Mouse (Mus musculus) right cerebral cortex, postnatal 36 days (tissue): ENCODE data around the gene Mxd4.

Experiments used
- DNase-seq, 2 experiments: peaks; one replicate each; pipeline ENCODE4 v3.0.0; 2022; ENCODE audit warnings: low spot score in 2 of 2, mixed read lengths in 1 of 2

Mxd4 gene

DNA sequence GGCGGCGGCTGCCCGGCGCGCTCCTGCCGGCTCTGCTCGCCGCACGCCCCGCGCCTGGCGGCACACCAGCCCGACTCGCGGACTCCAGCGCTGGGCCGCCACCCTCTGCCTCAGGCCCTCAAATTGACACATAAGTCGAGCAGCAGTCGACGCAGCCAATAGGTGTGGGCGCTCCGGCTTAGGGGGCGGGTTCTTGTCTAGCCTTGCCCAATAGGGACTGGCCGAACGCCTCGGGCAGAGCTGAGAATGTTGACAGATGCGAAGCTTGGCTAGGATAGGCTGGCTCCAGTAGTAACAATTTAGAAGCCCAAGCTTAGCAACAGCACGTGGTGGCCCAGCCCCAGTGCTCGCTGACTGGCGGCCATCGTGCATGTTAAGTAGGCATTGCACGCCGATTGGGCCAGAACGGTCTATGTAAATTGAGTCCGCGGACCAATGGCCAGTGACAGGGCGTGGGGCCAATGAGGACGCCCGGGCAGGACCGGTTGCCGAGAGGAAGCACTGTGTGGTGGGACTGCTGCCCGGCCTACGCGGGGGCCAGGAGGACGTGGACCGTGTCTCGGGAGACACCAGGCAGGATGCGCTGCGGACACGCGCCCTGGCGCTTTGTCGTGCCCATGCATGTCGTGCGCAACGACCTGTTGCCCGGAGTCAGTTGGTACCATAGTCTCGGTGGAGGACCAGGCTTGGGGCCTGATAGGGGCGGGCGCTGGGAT, at the start of gene Mxd4:
Gene Mxd4 (minus strand): TSS at position 120 of the 716 bp plus-strand sequence.
- DNase-seq: peak; percentile 100

GRCm38 (mm10) chr5:34235898-34236420, 48.4 kb upstream of the Mxd4 start:
- DNase-seq: no peak

DNA sequence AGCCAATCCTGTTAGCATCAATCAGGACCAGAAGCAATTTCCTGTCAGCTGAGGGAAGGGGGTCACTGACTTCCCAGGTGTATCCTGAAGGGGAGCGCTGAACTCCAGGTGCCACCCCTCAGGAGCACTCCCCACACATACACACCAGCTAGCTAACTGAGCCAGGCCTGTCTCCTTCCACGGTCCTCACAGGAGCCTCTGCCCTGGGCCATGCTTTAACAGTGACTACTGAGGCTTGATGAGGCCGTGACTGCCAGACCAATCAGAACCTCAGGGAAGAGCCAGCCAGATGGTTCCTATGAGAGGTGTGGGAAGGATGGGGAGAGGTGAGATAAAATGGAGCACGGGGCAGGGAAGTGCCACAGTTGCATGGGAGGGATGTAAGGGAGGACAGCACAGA, 47.5 kb upstream of the Mxd4 start:
- DNase-seq: no peak

DNA sequence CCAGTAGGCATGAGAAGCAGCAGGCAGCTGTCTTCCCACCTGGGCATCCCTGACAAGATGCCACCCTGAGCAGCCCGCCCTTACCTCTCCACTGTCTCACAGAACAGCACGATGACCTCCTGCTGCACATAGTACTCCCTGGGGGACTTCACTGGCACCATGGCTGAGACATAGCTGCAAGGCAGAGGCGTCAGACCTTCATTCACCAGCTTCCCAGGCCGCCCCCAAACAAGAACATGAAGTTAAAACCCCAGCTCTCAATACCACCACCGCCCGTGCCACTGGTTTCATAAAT, 45.6 kb upstream of the Mxd4 start:
- no peak for DNase-seq

DNA sequence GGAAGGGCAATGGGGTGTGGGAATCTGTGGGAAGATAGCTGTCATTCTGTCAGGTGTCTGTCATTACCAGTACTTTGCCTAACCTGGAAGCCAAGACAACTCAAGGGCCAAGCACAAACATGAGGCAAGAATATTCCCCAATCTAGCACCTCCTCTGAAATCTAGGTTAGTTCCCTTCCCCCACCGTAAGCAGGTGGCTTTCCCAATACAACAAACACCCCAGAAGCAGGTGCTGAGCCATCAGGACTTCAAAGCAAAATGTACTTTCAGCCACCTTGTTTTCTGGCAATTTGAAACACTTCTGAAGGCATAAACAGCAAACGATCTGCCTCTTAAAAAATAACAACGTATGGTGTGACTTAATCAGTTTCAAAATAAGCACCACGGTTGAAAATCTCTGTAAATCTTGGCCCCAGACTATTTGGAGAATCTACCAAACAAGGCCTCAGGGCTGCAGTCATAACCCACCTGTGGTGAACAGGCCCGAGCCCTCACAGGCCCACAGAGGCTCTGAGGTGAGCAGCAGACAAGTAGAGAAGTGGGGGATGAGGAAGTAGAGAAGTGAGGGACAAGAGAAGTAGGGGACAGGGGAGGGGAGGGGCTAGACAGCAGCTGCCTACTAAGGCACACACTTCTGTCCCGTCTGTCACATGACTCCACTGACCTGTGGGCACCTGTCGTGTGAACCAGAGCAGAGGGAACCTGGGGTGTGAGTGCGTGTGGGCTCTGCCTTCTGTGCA, 45.1 kb upstream of the Mxd4 start:
- DNase-seq: no peak

DNA sequence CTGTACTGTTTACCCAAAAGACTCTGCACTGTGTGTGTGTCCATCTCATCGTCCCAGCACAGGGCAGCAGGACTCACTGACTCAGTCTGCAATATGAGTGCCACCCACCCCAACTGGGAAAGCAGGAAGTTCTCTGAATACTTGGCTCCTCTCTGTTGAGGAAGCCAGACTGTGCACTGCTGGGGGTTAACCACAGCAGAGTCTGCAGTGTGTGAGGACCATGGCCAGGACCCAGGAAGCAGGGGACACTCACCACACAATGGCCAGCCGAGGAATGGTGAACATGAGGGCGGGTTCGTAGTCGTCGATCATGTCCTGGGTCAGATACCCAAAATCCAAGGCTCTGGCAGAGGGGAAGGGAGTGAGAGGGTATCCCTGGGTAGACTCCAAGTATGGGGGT, 44.4 kb upstream of the Mxd4 start:
- no peak for DNase-seq

GRCm38 (mm10) chr5:34230599-34231485, 43.3 kb upstream of the Mxd4 start:
- no peak for DNase-seq

DNA sequence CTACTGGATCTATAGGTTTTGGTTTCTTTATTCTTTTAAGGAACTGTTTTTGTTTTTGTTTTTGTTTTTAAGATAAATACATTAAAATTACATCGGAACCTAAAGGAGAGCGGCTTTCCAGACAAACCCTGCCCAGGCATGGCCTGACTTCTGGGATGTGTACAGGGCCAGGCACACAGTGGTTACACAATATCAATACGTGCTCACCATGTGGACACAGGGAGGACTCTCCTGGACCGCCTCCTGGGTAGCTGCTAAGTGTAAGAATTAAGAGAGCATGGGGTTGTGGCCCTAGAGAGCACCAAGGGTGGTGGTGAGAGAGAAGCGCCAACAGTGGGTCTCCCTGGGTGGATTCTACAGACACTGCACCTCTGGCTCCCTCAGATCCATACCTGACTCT, 42.0 kb upstream of the Mxd4 start:
- DNase-seq: no peak

DNA sequence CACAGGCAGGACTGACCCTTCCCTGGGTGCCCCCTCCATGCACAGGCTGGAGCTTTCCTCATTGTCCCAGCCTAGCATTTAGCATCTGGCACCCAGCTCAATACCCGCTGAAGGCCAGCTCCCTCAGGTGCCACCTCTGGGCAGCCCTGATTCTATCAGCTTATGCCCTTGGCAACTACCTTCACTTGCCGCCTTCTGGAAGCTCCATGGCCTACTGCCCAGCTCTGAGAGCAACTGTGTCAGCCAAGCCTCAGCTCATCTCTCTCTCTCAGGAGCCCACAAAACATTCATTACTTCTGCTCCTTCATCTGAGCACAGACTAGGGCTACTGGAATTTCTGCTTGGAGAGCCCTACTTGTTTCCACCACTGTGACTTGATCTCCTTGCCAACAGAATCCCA, 38.0 kb upstream of the Mxd4 start:
- no peak for DNase-seq

DNA sequence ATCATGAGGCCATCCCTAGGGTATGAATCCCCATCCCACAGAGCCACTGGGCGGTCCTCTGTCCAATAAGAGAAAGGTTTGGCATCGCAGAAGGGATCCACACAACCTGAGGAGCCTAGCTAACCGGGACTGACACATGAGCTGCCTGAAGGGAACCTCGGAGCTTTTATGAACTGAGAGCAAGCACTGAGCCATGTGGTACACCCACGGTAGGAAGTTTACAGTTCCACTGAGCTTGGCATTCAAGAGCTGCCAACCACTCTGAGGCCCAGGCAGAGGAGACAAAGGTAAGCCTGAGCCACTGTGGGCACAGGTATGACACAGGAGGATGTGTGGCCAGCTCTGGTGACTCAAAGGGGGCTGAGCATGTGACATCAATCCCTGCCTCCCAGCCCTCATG, 37.0 kb upstream of the Mxd4 start:
- no peak for DNase-seq

DNA sequence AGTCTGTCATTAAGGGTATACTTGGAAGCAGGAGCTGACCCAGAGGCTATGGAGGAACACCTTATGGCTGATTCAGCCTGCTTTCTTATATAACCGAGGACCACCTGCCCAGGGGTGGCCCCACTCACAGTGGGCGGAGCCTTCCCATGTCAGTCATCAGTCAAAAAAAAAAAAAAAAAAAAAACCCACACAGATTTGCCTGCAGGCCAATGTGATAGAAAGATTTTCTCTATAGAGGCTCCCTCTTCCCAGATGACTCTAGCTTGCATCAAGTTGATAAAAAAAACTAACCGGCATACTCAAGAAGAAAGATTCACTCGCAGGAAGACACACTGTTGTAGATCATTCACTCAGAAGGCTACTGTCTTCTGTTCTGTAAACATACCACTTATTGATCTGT, 32.5 kb upstream of the Mxd4 start:
- DNase-seq: no peak

- no peak for DNase-seq
These were observed 31.2 kb upstream of the Mxd4 start for GRCm38 (mm10) chr5:34218672-34219071.

- no peak for DNase-seq
These were observed 30.2 kb upstream of the Mxd4 start for GRCm38 (mm10) chr5:34217756-34218155.

DNA sequence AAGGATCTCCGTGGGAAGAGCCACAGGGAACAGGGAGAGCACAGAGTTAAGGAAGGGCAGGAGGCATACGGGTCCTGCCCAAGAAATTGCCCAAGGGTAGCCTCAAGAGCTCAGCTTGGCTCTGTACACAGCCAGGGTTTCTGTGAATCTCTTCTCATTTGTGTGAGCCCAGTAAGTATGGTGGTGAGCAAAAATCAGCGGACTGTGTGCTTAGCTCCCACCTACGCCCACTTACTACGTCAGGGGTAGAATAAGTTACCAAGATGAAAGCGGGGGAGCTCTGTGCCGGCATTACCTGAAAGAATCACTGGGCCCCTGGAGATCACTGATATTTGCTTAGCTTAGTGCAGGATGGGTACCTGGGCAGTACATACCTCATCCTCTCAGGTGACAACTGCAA, 28.5 kb upstream of the Mxd4 start:
- DNase-seq: no peak

GRCm38 (mm10) chr5:34213659-34214058, 26.1 kb upstream of the Mxd4 start:
- DNase-seq: no peak

DNA sequence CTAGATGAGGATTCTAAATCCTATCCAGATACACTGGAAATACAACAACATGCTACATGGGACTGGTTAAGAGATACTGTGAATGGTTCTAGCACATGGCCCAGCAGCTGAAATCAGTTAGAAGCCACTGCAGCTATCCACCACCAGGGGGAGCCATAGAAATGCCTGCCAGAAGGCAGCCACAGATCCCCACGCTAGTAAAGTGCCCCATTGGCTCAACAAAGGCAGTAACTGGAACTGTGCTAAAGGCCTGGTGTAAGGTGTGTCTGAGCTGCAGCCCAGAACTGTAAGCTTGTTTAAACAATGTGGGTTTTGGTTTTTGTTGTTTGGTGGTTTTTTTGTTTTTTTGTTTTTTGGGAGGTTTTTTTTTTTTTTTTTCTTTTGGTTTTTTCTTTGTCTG, 22.8 kb upstream of the Mxd4 start:
- DNase-seq: no peak

DNA sequence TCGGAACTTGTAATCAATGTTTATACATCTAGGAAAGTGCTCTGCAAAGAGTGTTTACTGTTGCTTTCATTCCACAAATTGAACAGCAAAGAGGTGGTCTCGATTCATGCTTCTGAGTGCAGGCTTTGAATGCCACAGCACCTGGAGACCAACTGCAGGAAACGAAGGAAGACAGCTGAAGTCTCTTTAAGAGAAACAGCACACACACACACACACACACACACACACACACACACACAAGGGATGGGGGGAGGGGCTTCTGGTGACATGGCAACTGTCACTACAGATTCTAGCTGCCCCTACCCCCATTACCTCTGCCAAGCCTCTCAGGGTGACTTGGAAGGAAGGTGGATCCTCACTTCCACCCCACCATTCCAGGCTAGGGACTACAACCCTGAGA, 20.0 kb upstream of the Mxd4 start:
- no peak for DNase-seq

DNA sequence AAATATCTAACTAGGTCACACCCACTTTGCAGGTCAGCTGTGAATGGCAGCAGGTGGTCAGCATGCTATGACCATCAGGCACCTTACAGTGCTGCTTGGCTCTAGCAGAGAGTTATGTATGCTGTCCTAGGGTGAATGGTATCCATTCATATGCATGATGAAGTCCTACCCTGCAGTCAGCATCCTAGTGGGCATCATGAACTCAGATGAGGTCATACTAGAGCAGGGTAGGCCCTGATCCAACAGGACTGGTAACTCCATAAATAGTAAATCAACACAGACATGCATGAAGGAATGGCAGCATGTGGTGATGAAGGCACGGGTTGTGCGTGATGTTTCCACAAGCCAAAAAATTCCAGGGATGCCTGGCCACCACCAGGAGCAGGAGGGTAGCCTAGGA, 18.3 kb upstream of the Mxd4 start:
- DNase-seq: no peak

- no peak for DNase-seq
These were observed 17.4 kb upstream of the Mxd4 start for GRCm38 (mm10) chr5:34204911-34205310.

GRCm38 (mm10) chr5:34202006-34202405, 14.5 kb upstream of the Mxd4 start:
- DNase-seq: no peak

GRCm38 (mm10) chr5:34201396-34201795, 13.9 kb upstream of the Mxd4 start:
- no peak for DNase-seq

DNA sequence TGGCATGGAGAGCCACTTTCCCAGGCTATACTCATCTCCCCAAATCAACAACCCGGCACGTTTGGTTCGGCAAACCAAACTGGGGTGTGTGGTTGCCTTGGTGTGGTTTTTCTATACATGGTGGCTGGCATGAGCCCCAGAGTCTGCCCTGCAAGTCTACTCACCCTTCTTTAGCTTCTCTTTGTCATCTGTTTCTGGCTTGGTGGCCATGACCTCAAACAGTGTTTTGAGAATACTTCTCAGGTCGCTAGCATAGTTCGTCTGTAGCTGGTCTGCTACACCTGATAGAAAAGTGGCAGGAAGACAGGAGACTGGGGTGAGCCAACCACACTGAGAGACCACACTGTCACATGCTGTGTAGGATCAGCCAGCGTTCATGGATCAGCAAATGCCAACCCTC, 11.1 kb upstream of the Mxd4 start:
- no peak for DNase-seq
